Comparison of ENCODE assay signal across 7 mouse cellular contexts in the genomic region with DNA sequence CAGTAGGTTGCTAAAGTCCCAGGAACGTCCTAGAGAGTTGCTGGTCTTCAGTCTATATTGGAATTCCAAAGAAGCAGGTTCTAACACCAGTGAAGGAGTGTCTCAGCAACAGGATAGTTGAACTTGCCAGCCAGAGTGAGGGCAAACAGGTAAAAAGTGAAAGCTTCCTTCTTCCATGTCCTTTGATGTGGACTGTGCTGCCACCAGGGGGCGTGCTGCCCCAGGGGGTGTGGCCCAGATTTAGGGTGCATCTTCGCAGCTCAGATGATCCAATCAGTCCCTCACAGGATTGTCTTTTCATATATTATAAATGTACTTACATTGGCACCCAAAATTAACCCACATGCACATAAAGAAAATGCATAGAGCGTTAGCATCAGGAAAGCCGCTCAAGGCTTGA. TPM values are rescaled to one million over a fixed set of nuclear protein-coding genes. Genes with fewer than 3 reads are reported as not detected.
A peak's percentile ranks its signal among the peaks of the same experiment; 100 is the strongest.
DNase-seq lines count a peak whose midpoint lies in the region; TF ChIP-seq lines count a peak whose summit lies in the region.

No protein-coding gene starts in this region.

- no peaks in the 10 kb centered on the region for H3K9me3 ChIP-seq in ES-E14 (ENCODE audit: control insufficient read depth, insufficient read depth, low read depth, low read length)

- H3K4me3 ChIP-seq in layer of hippocampus, adult 2 months, result no peak overlapping the region
- no peak overlapping the region for H3K4me3 ChIP-seq in ES-E14 (ENCODE audit: insufficient read depth in 1 of 2, low read depth in 1 of 2, low read length in 2 of 2, poor library complexity in 1 of 2, severe bottlenecking in 1 of 2)

- H3K27ac ChIP-seq in layer of hippocampus, adult 2 months, result no peak overlapping the region
- no peak overlapping the region for H3K27ac ChIP-seq in ES-E14 (ENCODE audit: insufficient read depth, low read depth, low read length, poor library complexity, severe bottlenecking)

- no peak for DNase-seq in layer of hippocampus, adult 2 months (ENCODE audit: low spot score in 2 of 2)
- no peak for DNase-seq in layer of hippocampus, postnatal 14 days (ENCODE audit: low spot score in 2 of 2)
- DNase-seq in ES-E14 (ENCODE audit: low read depth, low spot score), result peak; percentile 38
- DNase-seq in adrenal gland, postnatal 10 days, result peak; percentile 43
- DNase-seq in lung, postnatal 10 days, result peak; percentile 15
- no peak for DNase-seq in left cerebral cortex, adult 8-10 months (ENCODE audit: low spot score in 2 of 2)
- DNase-seq in gastrocnemius, postnatal 4 days (ENCODE audit: low spot score in 2 of 2), result no peak

- in situ Hi-C loops in ES-E14 (cut with MboI; ENCODE audit: low sequenced_read_pairs in 2 of 2, unreplicated experiment in 2 of 2), result no loop called here

- H3K4me1 ChIP-seq in ES-E14 (ENCODE audit: control insufficient read depth in 2 of 2, insufficient read depth in 2 of 2, low read length in 2 of 2, poor library complexity in 1 of 2), result no peaks in the 10 kb centered on the region

- H3K36me3 ChIP-seq in ES-E14 (ENCODE audit: control insufficient read depth, insufficient read depth, low read length, poor library complexity, severe bottlenecking), result no peaks in the 10 kb centered on the region

- TF ChIP-seq CTCF in layer of hippocampus, adult 2 months (conservative IDR thresholded peaks at IDR 0.05), result peak; percentile 75

- no peak overlapping the region for H3K9ac ChIP-seq in ES-E14 (ENCODE audit: insufficient read depth, low read depth, low read length, poor library complexity, severe bottlenecking)

TF ChIP-seq in ES-E14, 5 proteins besides CTCF, POLR2A, EP300 and RAD21:
- TF ChIP-seq HCFC1 (IDR thresholded peaks at IDR 0.05; ENCODE audit: borderline replicate concordance, insufficient read depth, low read length), result no peak
- no peak for TF ChIP-seq ZNF384 (IDR thresholded peaks at IDR 0.05; ENCODE audit: low read depth, low read length)
- no peak; the same call in 1 of the 2 replicates for TF ChIP-seq ZC3H11A (IDR thresholded peaks at IDR 0.05; ENCODE audit: borderline replicate concordance, low read depth, low read length)
- no peak for TF ChIP-seq MAFK (IDR thresholded peaks at IDR 0.05; ENCODE audit: insufficient read depth, low read depth, low read length)
- no peak for TF ChIP-seq CHD2 (IDR thresholded peaks at IDR 0.05; ENCODE audit: low read depth, low read length)

RNA-seq across cellular contexts. Expression of a gene that starts 41.0 kb away (rescaled TPM):
- total RNA-seq in layer of hippocampus, adult 2 months (2021), result under 1 TPM; 0.76 to 0.82 TPM
- under 1 TPM; 0.32 to 0.72 TPM for total RNA-seq in layer of hippocampus, postnatal 14 days (2021)
- 1.9 and 2.1 TPM in 2 replicates for total RNA-seq in ES-E14 (2012; rRNA removed)
- total RNA-seq in adrenal gland, postnatal 10 days (2021), result under 1 TPM; 0.09 TPM
- total RNA-seq in left cerebral cortex, adult 8-10 months (2022), result 1 to 10 TPM; 1.3 to 1.7 (median 1.3) TPM
- total RNA-seq in gastrocnemius, postnatal 4 days (2021), result 1 to 10 TPM; 1.2 to 1.3 TPM

Comparison
In these comparisons a context has a peak if more than half of its experiments do, and no peak if none do; other contexts are left out.
1. DNase-seq: peak in ES-E14 (single experiment), adrenal gland, postnatal 10 days (single experiment) and lung, postnatal 10 days (single experiment); none in layer of hippocampus, adult 2 months (0 of 2), layer of hippocampus, postnatal 14 days (0 of 2), left cerebral cortex, adult 8-10 months (0 of 2) and gastrocnemius, postnatal 4 days (0 of 2).